Mouse (Mus musculus) bone marrow, adult 2 months (tissue): ENCODE data around the gene Tmem94.

Experiments
- CTCF ChIP-seq: fragments of 200-500 bp; IDR thresholded peaks from 2 replicates; pipeline ENCODE4 v1.5.1; 2011; ENCODE audit warnings: low read length, control low read depth; ENCODE audit not compliant: control insufficient read depth, insufficient read depth
- POLR2A ChIP-seq: fragments of 200-500 bp; IDR thresholded peaks from 2 replicates; pipeline ENCODE4 v1.6.1; 2011; ENCODE audit warnings: low read depth, mild to moderate bottlenecking, control low read depth, low read length, borderline replicate concordance; ENCODE audit not compliant: control insufficient read depth

GRCm38 (mm10) chr11:115768896-115769295 is 3.7 kb downstream of the Tmem94 start:
- TF ChIP-seq CTCF (no peak), POLR2A (no peak)
